Mouse (Mus musculus) MEL (cell line): ENCODE measurements at regions not wholly inside any gene's neighbourhood (a gene's known extent, or its start where the extent isn't known, plus 50 kb on each side); places are given as distances from the start of the nearest gene placed in this dataset.

ENCODE experiments used
- CTCF ChIP-seq, 3 experiments: IDR thresholded peaks in 2 of 3; conservative IDR thresholded peaks in 1 of 3; 2 replicates each; pipeline ENCODE4 v1.5.1; 2011 to 2012; ENCODE audit warnings: low read length in 3 of 3, low read depth in 2 of 3, mild to moderate bottlenecking in 2 of 3, improper control_type of control experiment in 1 of 3, inconsistent platforms in 1 of 3, mixed read lengths in 1 of 3, moderate library complexity in 1 of 3; ENCODE audit not compliant: control insufficient read depth in 1 of 3, insufficient read depth in 1 of 3, poor library complexity in 1 of 3, severe bottlenecking in 1 of 3
- EP300 ChIP-seq, 2 experiments: IDR thresholded peaks; 2 replicates each; pipeline ENCODE4 v1.6.1; 2011; ENCODE audit warnings: improper control_type of control experiment in 2 of 2, low read length in 2 of 2, low read depth in 1 of 2, mild to moderate bottlenecking in 1 of 2
- ETS1 ChIP-seq: IDR thresholded peaks from 2 replicates; pipeline ENCODE4 v1.6.1; 2012; ENCODE audit warnings: low read depth, mild to moderate bottlenecking, inconsistent platforms, low read length, improper control_type of control experiment, moderate library complexity
- KAT2A ChIP-seq: conservative IDR thresholded peaks from 2 replicates; pipeline ENCODE4 v1.6.1; 2012; ENCODE audit warnings: low read depth, low read length, improper control_type of control experiment, inconsistent platforms
- MAX ChIP-seq: IDR thresholded peaks from 2 replicates; pipeline ENCODE4 v1.6.1; 2011; ENCODE audit warnings: low read length, improper control_type of control experiment
- MEF2A ChIP-seq: IDR thresholded peaks from 2 replicates; pipeline ENCODE4 v1.6.1; 2014; ENCODE audit warnings: low read depth, mild to moderate bottlenecking, inconsistent platforms, low read length, improper control_type of control experiment; ENCODE audit not compliant: poor library complexity, insufficient replicate concordance, severe bottlenecking; ENCODE audit errors: extremely low read depth
- MYC ChIP-seq: IDR thresholded peaks from 2 replicates; pipeline ENCODE4 v1.6.1; 2011; ENCODE audit warnings: low read depth, mild to moderate bottlenecking, low read length, improper control_type of control experiment, moderate library complexity
- POLR2AphosphoS2 ChIP-seq: IDR thresholded peaks from 2 replicates; pipeline ENCODE4 v1.6.1; 2011; ENCODE audit warnings: low read length, improper control_type of control experiment
- SMC3 ChIP-seq: IDR thresholded peaks from 2 replicates; pipeline ENCODE4 v1.6.1; 2011; ENCODE audit warnings: low read depth, low read length, improper control_type of control experiment
- TBP ChIP-seq: IDR thresholded peaks from 2 replicates; pipeline ENCODE4 v1.8.0; 2011; ENCODE audit warnings: low read depth, low read length, improper control_type of control experiment
- TCF12 ChIP-seq: IDR thresholded peaks from 2 replicates; pipeline ENCODE4 v1.6.1; 2014; ENCODE audit warnings: low read depth, mild to moderate bottlenecking, inconsistent platforms, low read length, improper control_type of control experiment, moderate library complexity
- USF1 ChIP-seq: IDR thresholded peaks from 2 replicates; pipeline ENCODE4 v1.6.1; 2014; ENCODE audit warnings: low read depth, mild to moderate bottlenecking, inconsistent platforms, low read length, improper control_type of control experiment, moderate library complexity
- USF2 ChIP-seq, 2 experiments: IDR thresholded peaks; 2 replicates each; pipeline ENCODE4 v1.6.1; 2011 to 2012; ENCODE audit warnings: improper control_type of control experiment in 2 of 2, low read length in 2 of 2, borderline replicate concordance in 1 of 2, inconsistent platforms in 1 of 2, low read depth in 1 of 2, mild to moderate bottlenecking in 1 of 2; ENCODE audit not compliant: insufficient read depth in 1 of 2
- ZMIZ1 ChIP-seq: IDR thresholded peaks from 2 replicates; pipeline ENCODE4 v1.6.1; 2012; ENCODE audit warnings: low read depth, mild to moderate bottlenecking, inconsistent platforms, low read length, improper control_type of control experiment, moderate library complexity

GRCm38 (mm10) chr15:86875721-86876309 is 661.6 kb downstream of the Tbc1d22a start:
- TF ChIP-seq CTCF (IDR thresholded peaks at IDR 0.05 in 2 of 3, conservative IDR thresholded peaks at IDR 0.05 in 1 of 3; ENCODE audit: control insufficient read depth in 1 of 3, insufficient read depth in 1 of 3, low read depth in 2 of 3, low read length in 3 of 3, poor library complexity in 1 of 3, severe bottlenecking in 1 of 3) (no peak), POLR2AphosphoS2 (no peak), USF1 (no peak), MYC (no peak), MAX (no peak), EP300 (IDR thresholded peaks at IDR 0.05; ENCODE audit: low read depth in 1 of 2, low read length in 2 of 2) (no peak), ZMIZ1 (no peak), SMC3 (no peak), TCF12 (no peak), KAT2A (no peak), MEF2A (no peak), ETS1 (no peak), TBP (no peak), USF2 (IDR thresholded peaks at IDR 0.05; ENCODE audit: borderline replicate concordance in 1 of 2, insufficient read depth in 1 of 2, low read depth in 1 of 2, low read length in 2 of 2) (no peak)
